Mouse (Mus musculus) hindbrain, embryonic 16.5 days (tissue): ENCODE data around the gene Insig2. TPM values are rescaled to one million over a fixed set of nuclear protein-coding genes. Genes with fewer than 3 reads are reported as not detected.

Source experiments
- ATAC-seq: fragments of 200-750 bp; cut with Nextera tagmentation; 2 replicates; pipeline ENCODE4 v1.8.0; 2017; ENCODE audit warnings: moderate TSS enrichment, moderate library complexity
- H3K27ac ChIP-seq: fragments of 300-500 bp; sonication (generic); 2 replicates; pipeline ENCODE4 v1.5.1; 2014; ENCODE audit warnings: low read depth, mild to moderate bottlenecking, control low read depth, low read length, moderate library complexity
- H3K27me3 ChIP-seq: fragments of 300-500 bp; sonication (generic); replicated peaks from 2 replicates; pipeline ENCODE4 v1.6.1; 2014; ENCODE audit warnings: low read length; ENCODE audit not compliant: control insufficient read depth, insufficient read depth
- H3K36me3 ChIP-seq: fragments of 300-500 bp; sonication (generic); 2 replicates; pipeline ENCODE4 v1.6.1; 2014; ENCODE audit warnings: mild to moderate bottlenecking, low read length, moderate library complexity, mixed read lengths; ENCODE audit not compliant: control insufficient read depth, insufficient read depth
- H3K4me1 ChIP-seq: fragments of 300-500 bp; sonication (generic); 2 replicates; pipeline ENCODE4 v1.6.1; 2014; ENCODE audit warnings: low read depth, low read length; ENCODE audit not compliant: control insufficient read depth, insufficient read depth
- H3K4me2 ChIP-seq: fragments of 300-500 bp; sonication (generic); 2 replicates; pipeline ENCODE4 v1.6.1; 2014; ENCODE audit warnings: mild to moderate bottlenecking, low read length, control low read depth, moderate library complexity
- H3K4me3 ChIP-seq: fragments of 300-500 bp; sonication (generic); 2 replicates; pipeline ENCODE4 v1.5.1; 2014; ENCODE audit warnings: mild to moderate bottlenecking, low read length, control low read depth, moderate library complexity
- H3K9ac ChIP-seq: fragments of 300-500 bp; sonication (generic); 2 replicates; pipeline ENCODE4 v1.6.1; 2014; ENCODE audit warnings: low read depth, mild to moderate bottlenecking, control low read depth, low read length, moderate library complexity
- H3K9me3 ChIP-seq: fragments of 300-500 bp; sonication (generic); 2 replicates; pipeline ENCODE4 v1.6.1; 2014; ENCODE audit warnings: mild to moderate bottlenecking, low read length, moderate library complexity; ENCODE audit not compliant: control insufficient read depth
- WGBS: fragments of 180-500 bp; shearing (Covaris S2); extraction: QIAGEN DNeasy Blood & Tissue Kit; methylation state at CpG from one replicate; pipeline ENCODE4 v1.1.7; 2014; 5-methylcytosine and 5-hydroxymethylcytosine counted together
- polyA plus RNA-seq: library from polyadenylated mRNA; unstranded; fragments of >200 nt; fragmentation: Nextera tagmentation; extraction: Ambion mirVana; gene quantifications from 2 replicates; pipeline ENCODE4 v1.2.1, GENCODE M21; 2015

Gene Insig2
- polyA plus RNA-seq, 1 experiment from 2014 or later = 46.8 TPM

GRCm38 (mm10) chr1:121260171-121260741 is 72.1 kb downstream of the Insig2 start:
- H3K27me3 ChIP-seq = no peaks in the 10 kb centered on the region
- no peak overlapping the region for H3K9ac ChIP-seq
- no peak for ATAC-seq
- H3K4me1 ChIP-seq = no peaks in the 10 kb centered on the region
- H3K36me3 ChIP-seq = no peaks in the 10 kb centered on the region
- no peak overlapping the region for H3K4me3 ChIP-seq
- WGBS = 53% methylated on average over 9 of the region's 9 CpGs
- H3K27ac ChIP-seq = no peak overlapping the region
- H3K9me3 ChIP-seq = no peaks in the 10 kb centered on the region
- H3K4me2 ChIP-seq = no peak overlapping the region

Other genes starting within 250 kb of the Insig2 start
- 11.0 and 11.7 TPM in 2 replicates for gene Ccdc93, start 98.5 kb upstream of the Insig2 start, polyA plus RNA-seq
- gene Htr5b, start 195.9 kb upstream of the Insig2 start, polyA plus RNA-seq = 2.2 and 2.7 TPM in 2 replicates
- 25.8 and 29.6 TPM in 2 replicates for gene Ddx18, start 235.4 kb upstream of the Insig2 start, polyA plus RNA-seq